Mouse (Mus musculus) fibroblast of lung, adult 2 months (primary cell): Measurements from ENCODE around the gene Skil.

Source experiments
- DNase-seq: peaks from one replicate; pipeline ENCODE4 v3.0.0-alpha.2; 2011; ENCODE audit warnings: low read depth

The Skil gene

DNA sequence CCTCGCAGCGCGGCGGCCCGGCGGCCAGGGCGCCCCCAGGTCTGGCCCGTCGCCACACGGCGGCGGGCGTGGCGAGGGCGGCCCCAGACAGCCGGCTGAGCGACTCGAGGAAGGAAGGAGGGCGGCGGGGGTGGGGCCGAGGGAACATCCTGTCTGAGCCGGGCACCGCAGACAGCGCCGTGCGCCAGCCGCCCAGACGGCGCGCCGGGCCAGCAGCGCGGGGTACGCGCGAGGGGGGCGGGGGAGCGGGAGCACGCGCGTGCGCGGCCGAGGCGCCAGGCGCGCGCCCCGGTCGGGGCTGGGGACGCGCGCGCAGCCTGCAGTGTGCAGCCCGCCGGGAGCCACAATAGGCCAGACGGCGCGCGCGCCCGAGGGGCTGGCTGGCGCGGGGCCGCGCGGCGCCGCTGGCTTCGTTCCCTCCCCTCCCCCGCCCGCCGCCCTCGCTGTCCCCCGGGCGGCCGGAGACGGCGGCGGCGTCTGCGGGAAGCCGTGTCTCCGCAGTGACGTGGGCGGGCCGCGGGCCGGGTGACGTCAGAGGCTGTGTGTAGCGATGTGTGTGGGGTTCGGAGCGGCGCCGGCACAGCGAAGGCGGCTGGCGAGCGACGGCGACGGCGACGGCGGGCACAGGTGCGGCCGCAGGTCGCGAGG lies at the start of gene Skil:
TSS of gene Skil (plus strand) at position 528 of the 648 bp plus-strand sequence.
- DNase-seq, result peak; percentile 71

DNA sequence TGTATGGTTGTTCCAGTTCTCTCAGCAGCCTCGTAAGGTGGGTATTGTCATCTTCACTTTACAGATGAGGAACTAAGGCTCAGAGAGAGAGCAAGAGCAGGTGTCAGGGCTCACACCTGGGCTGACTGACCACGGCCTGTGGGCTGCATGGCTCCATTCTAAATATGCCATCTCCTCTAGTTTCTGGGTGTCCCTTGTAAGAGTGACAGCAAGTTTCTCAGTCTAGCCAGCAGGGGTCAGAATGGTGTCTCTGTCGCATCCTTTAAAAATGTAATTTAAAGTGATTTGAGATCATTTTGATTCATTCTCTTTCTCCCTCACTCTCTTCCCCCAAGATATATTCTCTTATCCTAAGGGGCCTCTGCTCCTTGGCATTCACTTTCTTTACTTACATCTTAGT lies 47.6 kb upstream of the Skil start:
- no peak for DNase-seq

DNA sequence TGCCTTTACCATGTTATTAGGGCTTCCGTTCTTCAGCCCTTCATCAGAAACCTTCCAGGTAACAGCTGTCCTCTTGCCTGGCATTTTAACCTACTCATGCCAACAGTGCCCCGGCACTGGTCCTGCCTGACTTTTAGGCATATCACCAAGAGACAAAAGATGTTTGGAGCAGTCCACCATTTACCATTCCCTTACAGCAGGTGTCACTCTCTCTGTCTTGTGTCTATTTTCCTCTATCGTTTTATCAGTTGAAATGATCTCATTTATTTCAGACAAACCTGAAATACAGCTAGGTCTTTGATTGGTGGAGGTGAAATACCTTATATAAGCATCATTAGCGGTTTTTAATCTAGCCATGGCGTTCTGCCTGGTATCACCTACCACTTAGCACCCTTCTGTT lies 45.8 kb upstream of the Skil start:
- DNase-seq, result no peak

DNA sequence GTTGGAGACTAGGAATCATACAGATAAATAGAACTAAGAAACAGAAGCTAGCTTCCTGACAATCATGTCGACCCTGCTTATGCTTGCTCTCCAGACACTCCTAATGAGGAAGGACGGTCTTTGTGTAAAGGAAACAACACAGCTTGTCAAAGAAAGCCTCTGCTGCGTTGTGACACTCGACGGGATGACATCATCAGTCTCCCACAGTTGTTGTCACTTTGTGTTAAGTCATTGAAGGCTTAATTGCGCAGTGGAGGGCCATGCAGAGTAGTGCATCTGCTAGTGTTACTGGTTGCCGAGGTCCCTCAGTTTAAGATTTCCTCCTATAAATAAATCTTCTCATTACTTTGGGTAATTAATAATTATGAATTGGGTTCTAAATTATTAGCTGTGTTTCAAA lies 44.5 kb upstream of the Skil start:
- no peak for DNase-seq

DNA sequence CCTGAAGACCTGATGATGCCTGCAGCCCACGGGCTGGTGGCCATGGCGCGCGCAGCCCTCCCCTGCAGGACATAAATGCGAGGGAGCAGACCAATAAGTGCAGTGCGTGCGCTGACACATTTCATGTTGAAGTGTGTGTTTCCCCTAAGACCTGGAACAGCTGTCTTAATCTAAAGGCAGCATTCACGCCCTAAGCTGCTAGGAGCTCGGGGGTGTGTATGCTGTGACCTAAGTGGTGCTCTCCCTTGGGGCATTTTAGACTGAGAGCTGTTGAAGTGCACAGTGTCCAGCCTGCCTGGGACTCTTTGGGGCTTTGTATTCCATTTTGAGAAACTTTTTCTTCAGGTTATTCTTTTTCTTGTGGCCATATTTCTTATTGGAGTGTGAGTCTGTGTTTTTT lies 43.1 kb upstream of the Skil start:
- no peak for DNase-seq

DNA sequence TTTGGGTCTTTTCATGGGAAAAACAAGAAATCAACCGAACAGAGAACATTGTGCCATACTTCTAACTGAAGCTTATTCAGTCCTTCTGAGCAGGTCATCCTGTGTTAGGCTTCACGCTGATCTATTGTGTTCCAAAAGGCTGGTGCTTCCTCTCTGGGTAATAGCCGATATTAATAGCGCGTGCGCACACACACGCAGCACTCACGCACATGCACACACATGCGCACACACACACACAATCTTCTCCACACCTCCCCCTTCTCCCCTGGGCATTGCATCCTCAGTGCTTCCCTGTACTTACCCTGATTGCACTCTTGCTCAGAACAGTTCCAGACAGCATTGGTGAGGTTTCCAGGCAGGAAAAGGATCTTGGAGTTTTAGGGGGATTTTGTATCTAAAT lies 41.7 kb upstream of the Skil start:
- DNase-seq, result no peak

DNA sequence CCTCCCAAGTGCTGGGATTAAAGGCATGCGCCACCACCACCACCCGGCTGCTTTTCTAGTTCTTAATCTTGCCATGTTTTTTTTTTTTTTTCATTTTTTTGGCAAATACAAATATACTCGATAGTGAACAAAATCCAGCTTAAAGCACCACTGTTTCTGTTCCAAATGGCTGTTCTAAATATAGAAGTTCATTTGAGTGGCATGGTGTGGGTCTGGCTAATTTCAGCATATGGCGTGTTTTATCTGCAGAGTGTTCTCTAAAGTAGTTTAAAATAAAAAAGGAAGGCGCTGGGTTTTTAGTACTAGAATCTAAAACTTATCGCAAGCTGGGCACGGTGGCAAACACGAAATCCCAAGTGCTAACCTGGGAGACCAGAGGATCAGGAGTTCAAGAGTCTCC lies 40.0 kb upstream of the Skil start:
- no peak for DNase-seq

DNA sequence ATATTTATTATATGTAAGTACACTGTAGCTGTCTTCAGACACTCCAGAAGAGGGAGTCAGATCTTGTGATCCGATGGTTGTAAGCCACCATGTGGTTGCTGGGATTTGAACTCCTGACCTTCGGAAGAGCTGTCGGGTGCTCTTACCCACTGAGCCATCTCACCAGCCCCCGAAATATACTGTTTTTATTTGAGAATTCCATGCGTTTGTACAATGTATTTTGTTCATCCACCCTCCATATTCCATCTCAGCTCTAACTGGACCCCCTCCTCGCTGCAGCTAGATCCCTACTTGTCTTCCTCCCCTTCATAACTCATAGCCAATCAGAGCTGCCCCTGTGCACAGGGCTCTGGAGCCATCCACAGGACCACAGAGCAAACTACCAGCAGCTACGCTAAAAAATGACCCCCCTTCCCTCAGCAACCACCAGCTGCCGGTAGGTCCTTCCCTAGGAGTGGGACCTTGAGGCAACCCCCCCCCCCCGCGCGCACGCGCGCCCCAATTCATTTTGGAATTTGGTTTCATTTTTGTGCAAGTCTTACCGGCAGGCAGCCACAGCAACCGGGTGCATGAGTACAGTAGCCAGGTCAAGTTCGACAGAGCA lies 38.7 kb upstream of the Skil start:
- DNase-seq, result peak; percentile 40

DNA sequence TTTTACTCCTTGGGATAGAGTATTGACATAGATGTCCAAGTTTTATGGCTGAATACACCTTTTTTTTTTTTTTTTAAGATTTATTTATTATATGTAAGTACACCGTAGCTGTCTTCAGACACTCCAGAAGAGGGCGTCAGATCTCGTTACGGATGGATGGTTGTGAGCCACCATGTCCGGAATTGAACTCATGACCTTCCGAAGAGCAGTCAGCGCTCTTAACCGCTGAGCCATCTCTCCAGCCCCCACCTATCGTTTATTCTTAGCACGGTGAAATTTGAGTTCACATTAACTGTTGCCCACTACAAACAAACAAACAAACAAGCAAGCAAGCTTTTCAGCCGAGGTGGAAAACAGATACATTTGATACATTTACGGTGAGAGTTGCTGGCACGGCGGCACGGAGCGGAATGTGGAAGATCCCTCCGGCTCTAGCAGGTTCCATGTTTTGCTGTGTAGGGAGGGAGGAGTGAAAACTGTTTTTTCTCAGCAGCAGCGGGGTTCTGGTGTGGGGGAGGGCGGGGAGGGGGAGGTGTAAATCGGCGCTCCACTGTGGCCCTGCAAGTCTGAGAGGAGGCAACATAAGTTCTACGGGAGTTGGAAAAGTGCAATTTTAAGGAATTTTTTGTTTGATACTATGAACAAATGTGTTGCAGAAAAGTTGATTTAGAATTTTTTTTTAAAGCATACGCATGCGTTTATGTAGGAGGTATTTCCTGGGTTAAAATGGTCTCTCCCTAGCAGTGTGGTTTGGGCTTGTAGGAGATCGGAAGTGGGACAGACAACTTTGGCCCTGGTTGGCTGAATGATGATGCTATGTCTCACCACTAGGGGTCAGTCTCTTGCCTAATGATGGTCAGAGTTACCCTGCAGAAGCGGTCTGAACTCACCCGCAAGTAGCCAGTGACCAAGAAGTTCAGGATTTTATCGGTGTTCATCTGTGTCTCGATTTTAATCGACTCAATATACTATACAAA lies 37.9 kb upstream of the Skil start:
- peak; percentile 93 for DNase-seq

DNA sequence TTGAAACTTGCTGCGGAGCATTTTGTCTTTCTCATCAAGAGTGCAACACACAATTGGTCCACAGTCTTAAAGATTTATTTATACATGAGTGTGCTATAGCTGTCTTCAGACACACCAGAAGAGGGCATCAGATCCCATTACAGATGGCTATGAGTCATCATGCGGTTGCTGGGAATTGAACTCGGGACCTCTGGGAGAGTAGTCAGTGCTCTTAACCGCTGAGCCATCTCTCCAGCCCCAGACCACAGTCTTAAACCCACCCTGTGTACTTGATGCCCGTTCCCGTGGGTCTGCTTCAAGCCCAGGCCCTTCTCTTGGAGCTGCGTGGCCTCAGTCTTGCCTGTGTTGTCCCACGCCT lies 34.1 kb upstream of the Skil start:
- no peak for DNase-seq

DNA sequence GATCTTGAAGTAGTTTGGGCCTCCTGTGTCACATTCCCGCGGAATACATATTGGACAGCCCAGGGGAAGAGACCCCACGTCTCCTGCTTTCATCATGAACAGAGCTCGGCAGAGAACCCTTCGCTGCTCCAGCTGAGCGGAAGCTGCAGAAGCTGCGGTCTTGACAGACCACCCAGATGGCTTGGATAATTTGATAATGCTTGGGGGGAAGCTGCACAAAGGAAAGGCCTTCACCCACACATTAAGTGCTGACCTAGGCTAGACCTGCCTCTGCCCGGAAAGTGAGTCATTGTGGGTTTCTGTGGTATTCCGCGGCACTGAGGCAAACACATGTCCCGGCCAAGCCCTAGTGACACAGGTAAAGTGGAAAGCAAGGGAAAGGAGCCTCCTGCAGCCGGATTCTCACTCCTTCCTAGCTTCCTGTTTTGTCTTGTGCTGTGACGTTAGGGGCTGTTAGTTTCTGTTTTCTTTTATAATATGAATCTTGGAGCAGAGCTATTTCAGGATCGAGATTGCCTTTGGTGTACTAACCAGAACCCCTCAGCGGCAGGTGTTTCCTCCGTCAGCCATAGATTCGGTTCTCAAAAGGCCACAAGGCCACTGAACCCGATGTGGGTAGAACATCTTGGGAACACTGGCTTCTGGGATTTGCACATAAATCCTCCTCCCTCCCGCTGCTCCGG lies 33.6 kb upstream of the Skil start:
- peak; percentile 45 for DNase-seq

DNA sequence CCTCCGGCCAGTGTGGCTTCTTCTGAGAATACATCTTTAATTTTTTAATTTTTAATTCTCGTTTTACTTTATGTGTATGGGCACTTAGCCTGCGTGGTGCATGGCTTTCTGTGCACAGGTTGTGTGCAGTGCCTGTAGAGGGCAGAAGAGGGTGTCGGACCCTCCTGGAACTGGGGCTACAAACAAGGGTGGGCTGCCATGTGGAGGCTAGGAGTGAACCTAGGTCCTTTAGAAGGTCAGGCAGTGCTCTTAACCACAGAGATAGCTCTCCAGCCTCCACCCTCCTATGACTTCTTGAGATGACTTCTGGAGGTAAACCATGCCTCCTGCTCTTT lies 33.1 kb upstream of the Skil start:
- DNase-seq, result no peak

DNA sequence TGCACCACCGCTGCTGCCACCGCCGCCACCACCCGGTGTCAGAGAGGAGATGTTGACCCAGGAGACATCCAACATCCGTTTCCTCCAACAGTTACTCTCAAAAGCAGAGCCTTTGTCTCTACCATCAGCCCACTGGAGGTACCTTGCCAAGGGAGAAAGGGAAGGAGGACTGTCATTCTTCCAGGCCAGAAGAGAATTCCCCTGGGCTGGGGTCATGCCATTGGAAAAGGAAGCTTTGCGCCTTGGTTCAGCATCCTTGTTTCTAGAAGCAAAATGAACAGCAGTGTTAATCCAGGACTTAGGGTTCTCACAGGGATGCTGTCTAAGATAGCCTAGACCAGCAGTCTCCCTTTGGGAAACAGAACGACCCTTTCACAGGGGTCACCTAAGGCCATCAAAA lies 32.5 kb upstream of the Skil start:
- no peak for DNase-seq

DNA sequence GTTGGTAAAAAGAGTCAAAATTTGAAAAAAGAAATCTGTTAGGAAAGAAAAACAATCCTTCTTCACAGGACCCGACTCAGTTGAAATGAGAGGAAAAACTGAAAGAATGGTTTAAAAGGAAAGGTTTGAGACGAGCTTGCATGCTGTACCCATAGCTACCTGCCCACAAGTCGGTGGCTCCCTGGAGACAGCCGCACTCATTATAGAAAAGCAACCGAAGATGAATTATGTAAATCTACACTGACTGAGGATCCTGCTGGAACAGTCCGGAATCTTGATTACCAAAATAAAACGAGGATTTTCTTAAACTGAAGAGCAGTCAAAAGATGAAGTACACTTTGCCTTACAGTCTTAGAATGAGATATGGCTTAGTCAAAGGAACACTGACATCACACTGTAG lies 26.4 kb upstream of the Skil start:
- no peak for DNase-seq

DNA sequence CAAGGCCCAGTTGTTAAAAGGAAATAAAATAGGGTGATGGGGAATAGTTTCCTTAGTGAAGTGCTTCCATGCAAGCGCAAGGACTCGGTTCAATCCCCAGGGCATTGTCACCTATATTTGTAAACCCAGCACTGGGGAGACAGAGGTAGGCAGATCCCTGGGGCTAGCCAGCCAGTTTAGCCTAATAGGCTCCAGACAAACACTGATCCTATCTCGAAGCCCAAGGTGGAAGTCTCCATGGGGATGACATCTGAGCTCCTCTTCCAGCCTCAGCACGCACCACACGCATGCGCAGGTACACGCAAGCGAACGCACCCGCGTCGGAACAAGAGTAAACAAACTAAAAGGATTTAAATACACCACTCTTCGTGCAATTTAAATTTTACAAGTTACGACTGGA lies 23.1 kb upstream of the Skil start:
- no peak for DNase-seq

DNA sequence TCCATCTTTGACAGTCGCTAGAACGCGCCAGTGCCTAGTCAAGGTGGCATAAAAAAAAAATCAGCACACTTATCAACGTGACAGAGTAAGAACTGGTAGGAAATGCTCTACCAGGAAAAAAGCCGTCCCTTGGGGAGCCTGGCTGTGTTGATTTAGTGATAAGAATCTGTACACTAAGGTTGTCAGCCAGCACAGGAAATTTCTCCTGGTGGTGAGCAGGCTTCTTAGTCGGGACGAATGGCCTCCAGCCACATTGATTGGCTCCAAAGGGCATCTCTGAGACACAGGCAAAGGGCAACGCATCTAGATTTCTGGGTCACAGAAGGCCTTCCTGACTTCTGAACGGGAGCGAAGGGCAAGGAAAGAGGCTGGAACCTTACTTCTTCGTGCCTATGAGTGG lies 19.1 kb upstream of the Skil start:
- DNase-seq, result no peak

DNA sequence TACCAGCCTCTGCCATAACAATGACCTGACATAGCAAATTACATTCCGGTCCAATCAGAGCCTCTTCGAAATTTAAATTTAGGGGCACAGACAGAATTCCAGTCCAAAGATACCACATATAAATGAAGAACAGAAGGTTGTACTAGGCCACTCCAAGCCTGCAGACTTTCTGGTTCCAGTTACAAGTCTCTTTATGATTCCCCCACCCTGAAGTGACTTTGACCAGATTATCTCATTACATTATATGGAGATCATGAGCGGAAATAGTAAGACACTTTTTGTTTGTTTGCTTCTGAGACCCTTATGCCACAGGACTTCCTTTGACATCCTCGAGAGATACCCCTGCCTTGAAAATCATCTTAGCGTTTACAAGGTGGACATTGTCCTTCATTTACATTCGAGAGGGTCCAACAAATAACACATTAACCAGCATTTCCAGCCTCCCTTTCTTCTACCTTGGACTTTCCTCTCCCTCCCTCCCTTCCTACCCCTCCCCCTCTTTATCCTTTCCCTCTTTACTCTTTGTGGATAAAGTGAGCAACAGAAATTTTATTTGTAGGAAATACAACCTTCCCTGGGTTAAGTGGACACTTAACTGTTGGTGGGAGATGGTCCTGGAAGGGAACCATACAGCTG lies 17.7 kb upstream of the Skil start:
- no peak for DNase-seq

DNA sequence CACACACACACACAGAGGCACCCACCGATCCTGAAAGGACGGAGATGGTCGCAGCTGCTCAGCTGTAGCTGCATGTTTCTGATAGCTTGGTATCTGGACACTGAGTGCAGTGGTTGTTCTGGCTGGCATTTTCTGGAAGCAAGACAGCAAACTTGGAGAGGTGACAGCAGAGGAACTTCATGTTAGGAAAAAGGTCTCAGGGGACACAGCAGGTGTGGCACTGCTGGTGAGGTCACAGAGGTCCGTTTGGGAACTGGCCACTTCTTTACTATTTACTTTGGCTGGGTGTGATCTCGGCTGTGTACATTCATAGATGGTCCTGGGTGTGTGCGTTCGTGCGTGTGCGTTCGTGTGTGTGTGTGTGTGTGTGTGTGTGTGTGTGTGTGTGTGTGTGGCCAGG lies 15.4 kb upstream of the Skil start:
- DNase-seq, result no peak

DNA sequence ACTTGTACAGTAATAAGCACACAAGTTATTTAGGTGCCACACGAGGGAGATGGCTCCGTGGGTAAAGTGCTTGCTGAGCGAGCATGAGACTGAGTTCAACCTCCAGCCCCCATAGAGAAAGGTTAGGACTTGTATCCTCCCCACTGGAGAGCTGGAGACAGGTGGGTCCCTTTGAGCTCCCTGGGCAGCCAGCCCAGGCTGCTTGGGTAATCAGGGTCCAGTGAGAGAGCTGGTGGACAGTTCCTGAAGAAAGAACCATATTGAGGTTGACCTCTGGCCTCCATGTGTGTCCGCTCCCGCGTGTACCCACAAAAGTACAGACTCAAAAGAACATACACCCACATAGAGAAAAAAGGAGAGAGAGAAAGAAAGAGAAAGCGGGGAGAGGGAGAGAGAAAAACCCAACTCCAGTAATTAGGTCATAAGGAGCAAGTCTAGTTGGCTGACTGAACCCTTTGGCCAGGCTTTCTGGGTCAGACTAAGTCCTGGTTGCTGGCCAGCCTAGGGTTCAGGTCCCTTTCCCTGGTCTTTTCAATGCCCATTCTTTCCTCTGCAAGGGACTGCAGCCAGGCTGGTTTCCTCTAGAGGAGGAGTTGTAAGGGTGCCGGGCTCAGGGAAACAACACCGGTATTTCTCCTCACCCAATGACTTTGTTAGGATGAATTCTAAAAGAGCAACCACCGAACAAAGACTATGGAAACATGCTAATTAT lies 13.9 kb upstream of the Skil start:
- DNase-seq, result no peak

DNA sequence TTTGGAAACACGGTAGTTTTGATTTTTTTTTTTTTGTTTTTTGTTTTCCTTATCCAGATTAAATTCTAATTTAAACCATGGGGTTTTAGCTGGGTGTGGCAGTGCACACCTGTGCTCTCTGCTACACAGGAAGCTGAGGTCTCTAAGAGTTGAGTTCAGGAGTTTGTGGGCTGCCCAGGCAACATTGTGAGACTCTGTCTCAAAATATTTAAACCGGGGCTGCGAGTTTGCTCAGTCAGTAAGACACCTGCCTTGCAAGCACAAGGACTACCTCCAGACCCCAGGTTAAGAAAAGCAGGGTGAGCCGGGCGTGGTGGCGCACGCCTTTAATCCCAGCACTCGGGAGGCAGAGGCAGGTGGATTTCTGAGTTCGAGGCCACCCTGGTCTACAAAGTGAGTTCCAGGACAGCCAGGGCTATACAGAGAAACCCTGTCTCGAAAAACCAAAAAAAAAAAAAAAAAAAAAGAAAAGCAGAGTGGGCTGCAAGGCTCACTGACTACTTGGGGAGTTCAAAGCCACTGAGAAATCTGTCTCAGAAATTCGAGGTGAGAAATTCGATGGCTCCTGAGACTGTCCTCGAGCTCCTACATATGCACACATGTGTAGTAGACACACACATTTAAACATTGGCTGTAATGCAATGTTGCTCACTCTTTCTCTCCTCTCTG lies 11.9 kb upstream of the Skil start:
- DNase-seq, result no peak
